Mouse (Mus musculus) gonadal fat pad, adult 2 months (tissue): Measurements from ENCODE around the gene St6gal1. TPM values are rescaled to one million over a fixed set of nuclear protein-coding genes. Genes with fewer than 3 reads are reported as not detected.

ENCODE experiments used
- DNase-seq: peaks from one replicate; pipeline ENCODE4 v3.0.0-alpha.2; 2012; ENCODE audit warnings: low read depth
- polyA plus RNA-seq: library from polyadenylated mRNA; depleted of rRNA; stranded (reverse); fragments of >200 nt; gene quantifications from 2 replicates; pipeline ENCODE4 v1.2.3, GENCODE M21; 2012

The St6gal1 gene
- polyA plus RNA-seq, 1 experiment, result 119 TPM

DNA sequence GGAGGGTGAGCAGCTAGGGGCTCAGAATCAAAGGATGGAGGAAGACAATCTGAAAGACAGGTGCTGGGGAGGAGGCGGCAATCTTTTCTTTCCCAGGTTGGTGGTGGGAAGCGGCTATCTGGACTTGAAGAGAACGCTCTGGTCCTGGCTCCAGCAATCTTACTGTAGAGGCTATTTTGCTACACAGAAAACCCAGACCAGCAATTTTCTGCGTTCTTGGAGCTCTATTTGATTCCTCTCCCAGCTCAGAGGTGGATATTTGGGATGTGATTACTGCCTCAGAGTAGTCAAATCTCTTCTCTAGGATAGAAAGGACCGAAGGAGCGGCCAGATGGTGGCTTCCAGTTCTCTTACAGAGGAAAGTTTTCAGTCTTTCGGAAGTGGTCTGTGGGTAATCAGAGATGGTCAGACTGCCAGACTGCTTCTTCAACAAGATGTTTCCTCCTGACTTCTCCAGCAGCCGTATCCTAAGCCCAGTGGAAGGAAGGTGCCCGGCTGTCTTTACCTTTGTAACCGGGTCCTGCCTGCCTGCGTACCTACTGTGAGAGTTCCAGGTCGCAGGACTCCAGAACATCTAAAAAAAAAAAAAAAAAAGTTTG, 570 bp upstream of the St6gal1 start:
- no peak for DNase-seq

DNA sequence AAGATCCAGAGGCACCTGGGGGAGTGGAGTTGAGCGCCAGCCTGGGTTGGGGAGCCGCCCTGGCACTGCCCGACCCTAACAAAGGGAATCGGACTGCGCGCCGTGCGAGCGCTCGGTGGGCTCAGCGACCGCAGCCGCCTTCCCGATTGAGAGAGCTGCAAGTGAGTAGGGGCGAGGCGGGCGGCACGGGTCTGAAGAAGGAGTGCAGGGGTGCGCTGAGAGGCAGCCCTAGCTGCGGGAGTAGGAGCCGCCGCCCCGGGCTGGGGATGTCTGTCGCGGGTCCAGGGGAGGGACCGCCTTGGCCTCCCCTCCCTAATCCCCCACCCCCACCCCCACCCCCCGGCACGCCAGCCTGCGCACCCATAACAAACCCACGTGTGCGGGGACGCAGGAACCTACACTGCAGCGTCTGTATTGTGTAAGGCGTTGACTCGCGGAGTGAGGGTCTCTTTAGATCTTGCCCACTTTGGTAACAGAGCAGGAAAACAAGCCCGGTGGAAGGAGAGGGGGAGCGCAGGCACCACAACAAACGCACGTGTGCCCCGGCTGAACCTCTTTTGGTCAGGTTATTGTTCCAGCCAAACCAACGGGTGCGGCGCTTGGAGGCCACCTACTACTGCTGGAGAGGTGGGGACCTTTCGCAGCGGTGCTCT, 655 bp downstream of the St6gal1 start:
- DNase-seq, result no peak

DNA sequence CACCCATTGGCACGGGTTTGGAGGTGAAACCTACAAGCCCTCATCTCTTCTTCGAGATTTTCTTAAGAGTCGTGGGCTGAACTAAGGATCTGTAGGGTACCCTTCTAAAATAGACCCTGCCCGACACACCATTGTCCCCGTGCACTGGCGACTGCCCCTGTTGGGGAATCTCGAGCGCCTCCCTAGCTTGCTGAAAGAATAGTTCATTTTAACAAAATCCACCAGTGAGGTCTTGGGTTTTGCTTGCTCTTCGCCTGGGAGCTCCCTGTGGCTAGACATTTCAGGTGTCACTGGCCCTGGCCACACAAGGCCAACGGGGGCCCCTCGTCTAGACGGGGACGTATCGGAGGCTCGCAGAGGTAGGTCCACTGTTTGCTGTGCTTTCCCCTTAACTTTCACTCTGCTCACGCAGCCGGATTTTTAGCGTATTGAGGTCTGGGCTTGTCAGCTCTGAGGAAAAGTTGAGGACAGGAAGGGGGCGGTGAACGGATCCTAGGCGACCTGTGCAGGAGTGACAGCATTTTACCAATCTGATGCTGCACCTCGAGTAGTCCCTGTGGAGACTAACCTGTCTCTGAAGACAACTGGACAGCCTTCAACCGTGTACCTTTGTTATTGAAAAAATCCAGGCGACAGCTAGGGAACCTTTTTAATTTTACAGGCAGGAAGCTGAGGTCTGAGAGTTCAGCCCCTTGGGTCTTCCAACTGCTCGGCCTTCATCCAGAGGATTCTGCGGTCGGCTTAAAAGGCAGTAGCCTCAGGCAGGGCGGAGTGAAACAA, 1.5 kb downstream of the St6gal1 start:
- DNase-seq, result no peak

DNA sequence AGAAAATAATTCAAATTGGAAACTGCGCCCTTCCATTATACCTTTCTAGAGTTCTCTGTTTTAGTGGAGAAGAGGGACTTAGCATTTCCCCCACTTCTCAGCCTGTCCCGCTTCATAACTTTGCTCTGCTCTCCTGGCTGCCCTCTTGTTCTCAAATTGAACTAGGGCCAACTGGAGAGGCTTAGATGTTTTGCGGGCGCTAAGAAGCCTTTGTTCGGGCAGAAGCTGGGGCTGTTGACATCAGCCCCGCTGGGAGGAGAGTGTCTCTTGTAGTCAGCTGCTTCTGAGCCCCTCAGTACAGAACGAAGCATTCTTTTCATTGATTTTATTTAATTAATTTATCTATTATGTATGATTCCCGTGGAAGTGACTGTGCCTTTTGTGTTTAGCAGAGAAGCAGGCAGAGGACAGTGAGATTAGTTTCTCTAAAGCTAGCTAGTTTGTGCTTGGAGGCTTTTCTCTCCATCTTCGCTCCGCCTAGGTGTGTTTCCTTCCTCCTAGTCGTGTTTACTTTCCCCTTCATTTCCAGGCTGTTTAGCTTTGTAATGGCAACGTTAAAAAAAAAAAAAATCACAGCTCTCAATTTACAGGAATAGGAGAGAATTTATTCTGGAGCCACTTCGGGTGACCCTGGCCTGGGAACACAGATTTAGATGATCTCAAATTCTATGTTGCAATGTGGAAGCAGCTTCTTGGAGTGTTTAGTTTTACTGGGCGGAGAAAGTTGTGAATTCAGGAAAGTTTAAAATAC, 2.2 kb downstream of the St6gal1 start:
- DNase-seq, result no peak

DNA sequence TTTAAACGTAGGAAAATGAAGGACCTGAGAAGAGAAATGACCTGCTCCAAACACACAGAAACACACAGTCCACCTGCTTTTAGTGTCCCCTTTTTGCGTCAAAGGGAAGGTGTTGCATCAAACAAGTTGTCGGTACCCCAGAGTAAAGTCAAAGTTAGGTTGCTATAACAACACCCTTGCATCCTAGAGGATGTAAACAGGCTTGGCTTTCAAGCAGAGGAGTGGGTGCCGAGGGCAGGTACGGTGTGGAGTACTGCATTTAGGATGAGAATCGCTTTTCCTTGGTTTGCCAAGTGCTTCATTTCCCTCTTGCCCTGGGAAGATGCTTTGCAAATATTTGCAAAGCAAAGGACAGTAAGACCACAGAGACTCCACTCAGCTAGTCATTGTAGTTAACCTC, 3.3 kb downstream of the St6gal1 start:
- no peak for DNase-seq

DNA sequence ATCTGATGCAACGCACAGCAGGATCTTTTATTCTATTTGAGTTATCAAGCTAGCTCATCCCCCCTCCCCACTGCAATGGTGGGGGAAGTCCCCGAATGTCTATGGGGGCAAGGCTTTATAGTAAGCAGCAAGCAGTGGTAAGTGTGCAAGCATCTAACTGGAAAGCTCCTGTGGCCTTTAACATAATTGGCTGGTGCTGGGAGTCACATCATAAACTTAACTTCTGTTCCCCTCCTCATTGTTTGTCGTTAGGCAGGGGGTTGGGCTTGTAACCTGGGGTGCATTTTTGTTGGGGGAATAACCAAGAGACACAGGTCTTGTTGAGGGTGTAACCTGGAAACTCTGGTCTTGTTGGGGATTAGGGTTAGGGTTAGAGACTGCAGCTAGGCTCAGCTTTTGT, 3.9 kb downstream of the St6gal1 start:
- DNase-seq, result no peak

DNA sequence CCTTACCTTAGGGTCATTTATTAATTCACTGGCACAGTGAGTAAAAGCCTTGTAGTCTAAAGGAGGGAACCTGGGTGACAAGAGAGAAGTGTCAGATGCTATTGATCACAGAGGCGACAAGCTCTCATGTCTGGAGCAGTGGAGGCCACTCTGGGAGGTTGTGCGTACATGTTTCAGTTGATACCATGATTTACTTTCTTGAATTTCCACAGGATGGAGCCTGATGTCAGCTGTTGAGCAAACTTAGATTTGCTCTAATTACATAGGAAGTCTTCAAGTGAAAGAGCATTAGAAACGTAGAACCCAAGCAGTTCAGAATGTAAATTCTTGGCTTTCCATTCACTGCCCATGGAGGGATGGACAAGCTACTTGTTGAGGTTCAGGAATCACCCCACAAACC, 5.4 kb downstream of the St6gal1 start:
- no peak for DNase-seq

DNA sequence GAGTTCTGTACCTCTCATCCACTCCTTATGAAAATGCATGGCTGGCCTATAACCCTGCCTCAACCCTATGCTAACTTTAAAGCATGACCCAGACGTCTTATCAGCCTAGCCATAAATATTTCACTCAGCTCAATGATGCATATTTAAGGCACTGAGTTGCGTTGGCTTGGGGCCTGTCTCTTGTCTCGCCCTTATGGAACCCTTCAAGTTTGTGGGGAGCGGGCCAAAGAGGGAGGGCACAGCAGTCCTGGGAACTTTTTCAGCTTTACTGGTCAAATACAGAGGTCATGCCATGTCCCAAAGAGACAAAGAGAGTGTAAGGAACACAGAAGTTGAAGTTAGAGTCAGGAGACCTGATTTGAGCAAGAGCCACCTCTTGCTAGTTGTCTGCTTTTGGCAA, 6.6 kb downstream of the St6gal1 start:
- no peak for DNase-seq

DNA sequence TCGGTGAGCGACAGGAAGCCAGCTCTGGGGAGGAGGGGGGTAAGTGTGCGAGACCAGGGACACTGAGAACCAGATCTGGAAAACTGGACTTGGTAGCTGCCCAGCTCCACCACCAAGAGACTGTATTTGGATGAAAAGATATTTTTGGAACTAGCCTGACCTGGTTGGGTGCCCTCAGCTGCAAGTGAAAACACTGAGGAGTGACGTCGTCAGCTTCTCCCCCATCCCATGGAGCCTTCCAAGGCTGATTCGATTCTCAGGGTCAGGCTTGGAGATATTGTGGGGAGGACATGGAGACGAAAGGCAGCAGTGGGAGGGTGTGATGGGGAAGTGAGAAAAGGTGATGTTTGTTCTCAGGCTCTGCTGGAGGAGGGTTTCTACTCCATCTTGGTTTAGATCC, 8.2 kb downstream of the St6gal1 start:
- DNase-seq, result no peak

DNA sequence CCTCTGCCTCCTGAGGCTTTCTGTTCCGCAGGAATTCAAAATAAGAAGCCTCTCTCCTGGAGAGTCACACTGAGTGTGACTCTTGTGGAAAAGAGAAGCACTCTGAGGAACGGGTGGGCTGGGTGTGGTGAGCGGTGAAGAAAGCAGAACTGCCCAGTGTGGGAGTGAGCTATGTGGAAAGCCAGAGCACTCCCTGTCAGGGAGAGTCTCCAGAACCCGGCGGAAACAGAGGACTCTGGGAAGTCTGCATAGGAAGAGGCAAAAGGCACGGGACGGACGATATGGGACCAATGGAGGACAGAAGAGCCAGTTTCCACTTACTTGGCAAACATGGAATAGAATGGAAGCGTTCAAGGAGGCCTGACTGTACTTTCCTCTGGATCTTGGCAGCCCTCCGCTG, 9.0 kb downstream of the St6gal1 start:
- no peak for DNase-seq

DNA sequence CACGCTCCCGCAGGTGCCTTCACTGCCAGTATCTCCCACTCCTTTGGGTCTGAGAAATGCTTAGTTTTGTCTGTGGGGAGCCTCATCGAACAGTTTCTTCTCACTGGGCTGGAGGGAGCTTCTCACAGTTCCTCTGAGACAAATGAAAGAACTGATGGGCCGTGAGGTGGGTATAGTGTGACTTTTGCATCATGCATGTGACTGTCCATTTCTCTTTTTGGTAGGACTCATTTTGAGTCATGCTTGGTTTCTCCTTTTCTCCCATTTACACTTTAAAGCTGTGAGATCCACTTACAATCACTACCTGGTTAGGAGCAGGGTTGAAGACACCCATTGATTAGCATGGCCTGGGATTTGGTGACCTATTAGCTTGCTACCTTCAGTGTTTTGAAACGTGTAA, 10.0 kb downstream of the St6gal1 start:
- no peak for DNase-seq

DNA sequence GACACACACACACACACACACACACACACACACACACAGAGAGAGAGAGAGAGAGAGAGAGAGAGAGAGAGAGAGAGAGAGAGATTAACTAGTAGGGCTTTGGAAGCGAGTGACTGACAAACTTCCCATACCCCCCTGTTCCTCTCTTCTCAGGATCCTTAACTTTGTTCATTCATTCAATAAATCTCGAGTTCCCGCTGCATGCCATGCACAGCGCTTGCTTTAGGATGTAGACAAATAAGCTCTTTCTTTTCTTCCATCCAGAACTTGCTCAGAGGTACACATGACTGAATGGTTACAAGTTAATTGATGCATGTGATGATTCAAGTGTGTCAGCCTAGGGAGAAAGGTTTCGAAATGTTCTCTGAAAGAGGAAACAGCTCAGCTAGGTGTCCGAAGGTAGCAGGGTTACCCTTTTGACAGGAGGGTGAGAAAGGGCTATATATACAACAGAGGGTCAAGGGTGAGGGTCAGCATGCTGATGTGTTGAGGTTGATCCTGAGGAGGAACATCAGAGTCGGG, 10.7 kb downstream of the St6gal1 start:
- no peak for DNase-seq

DNA sequence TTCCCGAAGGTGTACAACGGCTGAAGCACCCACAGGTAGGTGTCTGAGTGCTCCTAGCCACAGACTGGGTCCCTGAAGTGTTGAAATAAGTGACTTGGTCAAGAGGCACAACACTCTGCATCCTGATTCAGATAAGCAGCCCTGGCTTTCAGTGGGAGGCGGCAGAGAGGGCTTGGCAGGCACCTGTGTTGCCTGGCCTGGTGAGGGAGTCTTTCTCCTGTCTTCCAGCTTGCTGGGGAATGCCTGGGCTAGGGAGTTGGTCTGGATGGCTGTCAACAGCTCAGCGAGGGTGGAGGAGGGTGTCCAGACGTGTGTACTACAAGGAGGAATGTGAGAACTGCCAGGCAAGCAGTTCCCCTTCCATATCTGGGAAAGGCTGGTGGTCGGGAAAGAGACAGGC, 15.0 kb downstream of the St6gal1 start:
- no peak for DNase-seq

DNA sequence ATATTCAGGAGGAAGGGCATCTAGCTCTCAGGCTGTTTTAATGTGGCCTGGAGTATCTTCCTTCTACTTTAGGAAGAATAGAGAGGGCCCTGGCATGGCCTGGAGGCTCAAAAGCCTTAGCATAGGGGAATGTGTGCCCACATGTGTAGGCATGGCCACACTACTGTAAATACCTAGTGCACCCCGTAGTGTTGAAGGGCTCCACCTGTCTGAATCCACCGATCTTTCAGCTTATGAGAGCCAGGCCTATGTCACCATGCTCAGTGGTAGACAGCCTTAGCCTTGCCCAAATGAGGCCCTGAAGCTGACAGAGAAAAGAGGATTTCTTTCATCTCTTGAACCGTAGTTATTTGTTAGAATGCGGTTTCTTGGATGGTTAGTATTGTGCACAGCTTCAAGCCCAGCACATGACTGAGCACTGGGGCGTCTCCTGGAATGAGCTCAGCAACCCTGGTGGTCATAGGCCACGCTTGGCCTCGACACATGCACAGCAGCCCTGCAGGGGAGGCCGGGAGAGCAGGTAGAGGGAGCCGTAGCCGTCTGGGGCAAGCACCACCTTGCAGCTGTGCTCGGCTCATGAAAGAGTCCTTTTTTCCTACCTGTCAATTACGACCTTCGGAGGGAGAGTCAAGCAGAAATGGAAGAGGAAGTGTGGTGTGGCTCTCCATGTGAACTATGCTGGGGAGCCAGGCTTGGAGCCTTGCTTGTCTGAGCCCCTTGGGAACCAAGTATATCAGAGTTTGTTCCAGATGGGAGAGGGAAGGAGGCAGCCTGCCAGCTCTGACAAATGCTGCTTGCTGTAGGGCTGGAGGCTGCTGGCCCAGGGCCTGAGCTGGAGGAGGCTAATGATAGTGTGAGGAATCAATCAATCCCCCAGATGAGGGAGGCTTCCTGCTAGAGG, 15.8 kb downstream of the St6gal1 start:
- DNase-seq, result no peak

DNA sequence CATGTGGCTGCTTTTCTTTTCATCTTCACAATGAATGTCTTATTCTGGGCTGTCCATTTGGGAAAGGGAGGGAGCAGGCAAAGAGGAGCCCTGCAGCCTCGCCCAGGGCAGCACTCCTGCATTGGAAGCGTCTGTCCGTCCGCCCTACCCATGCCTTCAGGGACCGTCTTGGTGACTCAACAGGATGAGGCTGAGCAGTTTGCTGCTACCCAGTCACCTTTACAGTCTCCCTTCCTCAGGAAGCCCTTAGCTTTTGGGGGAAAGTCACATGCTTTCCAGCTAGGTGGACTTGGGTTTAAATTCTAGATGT, 16.4 kb downstream of the St6gal1 start:
- DNase-seq, result no peak

DNA sequence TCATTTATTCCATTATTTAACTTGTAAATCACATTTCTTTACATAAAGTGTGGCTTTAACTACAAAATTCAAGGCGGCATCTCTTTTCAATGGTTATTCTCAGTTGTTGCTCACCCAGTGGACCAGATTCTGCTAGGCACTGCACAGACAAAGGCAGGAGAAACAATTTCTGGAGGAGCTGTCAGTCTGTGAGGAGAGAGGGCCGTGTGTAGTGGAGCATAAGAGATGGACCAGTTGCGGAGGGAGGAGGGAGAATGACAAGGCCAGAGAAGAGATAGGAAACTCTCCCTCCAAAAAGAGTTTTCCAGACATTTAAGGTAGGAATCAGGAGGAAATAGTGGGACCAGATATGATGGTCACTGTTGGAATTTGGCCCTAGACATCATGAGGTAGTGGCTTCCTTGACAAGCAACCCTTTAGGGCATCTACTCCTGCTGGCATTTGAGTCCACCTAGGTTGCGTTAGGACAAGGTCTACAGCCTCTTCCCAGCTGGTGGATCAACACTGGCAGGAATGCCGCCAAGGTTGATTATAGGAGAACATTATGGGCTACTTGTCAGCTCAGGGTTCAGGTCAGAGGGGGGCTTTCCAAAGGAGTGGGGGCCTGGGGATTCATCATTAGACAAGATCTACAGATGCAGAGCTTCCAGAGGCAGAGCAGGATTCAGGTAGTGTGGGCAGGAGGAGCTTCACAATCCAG, 19.3 kb downstream of the St6gal1 start:
- DNase-seq, result no peak

DNA sequence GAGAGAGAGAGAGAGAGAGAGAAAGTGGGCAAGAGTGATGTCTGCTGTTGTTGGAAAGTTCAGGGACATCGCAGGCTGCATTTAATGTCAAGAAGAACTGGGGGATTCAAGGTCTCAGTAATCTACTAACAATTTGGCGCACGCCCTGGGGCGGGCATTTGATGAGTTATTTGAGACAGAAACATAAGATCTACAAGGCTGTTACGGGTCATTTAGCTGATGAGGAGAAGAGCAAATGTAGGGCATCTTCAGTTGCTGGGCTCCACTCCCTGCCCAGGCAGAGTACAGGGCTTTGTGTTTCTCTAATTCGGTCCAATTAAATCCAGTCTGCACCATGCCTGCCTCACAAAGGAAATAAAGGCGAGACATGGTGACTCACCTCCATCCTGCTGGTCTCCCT, 19.9 kb downstream of the St6gal1 start:
- DNase-seq, result no peak

DNA sequence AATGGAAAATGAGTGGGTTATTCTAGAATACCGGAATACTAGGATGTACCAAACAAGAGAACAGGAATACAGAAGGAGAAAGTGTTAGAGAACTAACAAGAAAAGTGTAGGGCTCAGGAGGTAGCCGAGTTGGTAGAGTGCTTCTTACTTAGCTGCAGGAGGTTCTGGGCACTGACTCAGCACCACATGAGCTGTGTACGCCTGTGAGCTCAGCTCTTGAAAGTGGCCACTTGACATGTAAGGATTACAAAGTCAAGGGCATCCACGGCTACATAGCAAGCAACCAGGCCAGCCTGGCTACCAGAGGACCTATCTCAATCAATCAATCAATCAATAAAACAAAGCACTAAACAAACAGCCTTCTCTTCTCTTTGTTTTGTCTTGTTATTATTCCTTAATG, 24.7 kb downstream of the St6gal1 start:
- DNase-seq, result no peak

DNA sequence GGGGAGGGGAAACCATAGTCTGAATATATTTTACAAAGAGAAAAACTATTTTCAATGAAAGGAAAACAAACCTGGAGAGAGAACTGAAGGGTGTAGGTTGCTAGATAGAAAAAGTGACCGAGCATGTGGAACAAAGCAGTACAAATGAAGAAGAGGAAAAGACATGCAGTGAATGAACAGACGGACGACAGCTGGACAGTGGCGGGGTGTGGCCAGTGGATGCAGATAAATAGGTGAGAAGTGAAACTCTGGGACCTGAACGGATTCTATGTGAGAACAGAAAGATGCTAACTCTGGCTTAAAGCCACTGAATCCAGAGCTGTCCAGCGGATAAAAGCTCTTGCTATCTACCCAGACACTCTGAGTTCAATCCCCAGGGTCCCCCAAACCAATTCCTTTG, 25.2 kb downstream of the St6gal1 start:
- DNase-seq, result no peak

DNA sequence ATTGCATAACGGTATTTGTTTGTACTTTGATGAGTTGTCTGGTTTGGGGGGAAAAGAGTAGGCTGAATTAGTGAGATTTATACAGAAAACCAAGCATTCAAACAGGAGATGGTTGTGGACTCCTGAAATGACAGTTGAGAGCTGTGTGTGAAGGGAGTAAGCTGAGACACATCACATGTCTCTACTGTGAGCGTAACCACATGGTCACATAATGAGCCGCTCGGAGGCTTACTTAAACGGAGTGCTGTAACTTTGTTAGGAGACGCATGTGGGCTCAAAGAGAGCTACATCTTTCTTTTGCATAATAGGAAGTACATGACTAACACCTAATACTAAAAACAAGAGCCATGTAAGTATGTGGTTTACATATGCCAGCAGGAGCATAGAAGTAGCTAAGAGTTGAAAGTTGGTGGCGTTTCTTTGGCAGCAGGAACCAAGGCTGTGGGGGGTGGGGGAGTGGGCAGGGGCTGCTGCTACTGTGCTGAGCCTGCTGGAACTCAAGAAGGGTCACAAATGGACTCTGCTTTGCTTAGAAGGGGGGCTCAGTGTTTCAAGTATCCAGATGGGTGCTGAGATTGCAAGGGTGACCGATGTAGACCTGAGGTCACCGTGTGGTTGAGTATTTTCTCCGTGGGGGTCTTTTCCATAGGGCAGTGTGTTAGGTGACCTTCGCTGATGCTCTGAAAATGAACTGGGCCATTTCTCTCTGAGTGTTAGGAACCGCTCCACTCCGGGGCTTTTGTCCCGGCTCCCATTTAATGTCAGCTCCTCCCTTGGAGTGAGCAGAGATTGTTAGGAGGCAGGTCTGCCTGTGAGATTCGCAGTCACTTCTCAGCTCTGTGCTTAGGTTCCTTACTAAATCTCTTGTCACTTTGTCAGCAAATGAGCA, 26.3 kb downstream of the St6gal1 start:
- DNase-seq, result no peak
